Mouse (Mus musculus) kidney, postnatal 0 days (tissue): Measurements from ENCODE around the gene Frmd8. TPM values are rescaled to one million over a fixed set of nuclear protein-coding genes. Genes with fewer than 3 reads are reported as not detected.
A peak's percentile ranks its signal among the peaks of the same experiment; 100 is the strongest.

Source experiments
- ATAC-seq: fragments of 200-750 bp; cut with Nextera tagmentation; replicated peaks from 2 replicates; pipeline ENCODE4 v1.8.0; 2017; ENCODE audit warnings: low read depth, moderate number of reproducible peaks, moderate TSS enrichment, moderate library complexity; ENCODE audit not compliant: low FRiP score
- DNase-seq: peaks from one replicate; pipeline ENCODE4 v3.0.0-alpha.2; 2016; ENCODE audit warnings: low spot score
- H3K27ac ChIP-seq: fragments of 300-500 bp; sonication (generic); 2 replicates; pipeline ENCODE4 v1.5.1; 2014; ENCODE audit warnings: mild to moderate bottlenecking
- H3K27me3 ChIP-seq: fragments of 300-500 bp; sonication (generic); 2 replicates; pipeline ENCODE4 v1.6.1; 2014; ENCODE audit warnings: low read length, mixed read lengths; ENCODE audit not compliant: insufficient read depth
- H3K36me3 ChIP-seq: fragments of 300-500 bp; sonication (generic); 2 replicates; pipeline ENCODE4 v1.6.1; 2014; ENCODE audit warnings: low read length, mixed read lengths; ENCODE audit not compliant: insufficient read depth
- H3K4me1 ChIP-seq: fragments of 300-500 bp; sonication (generic); replicated peaks from 2 replicates; pipeline ENCODE4 v1.6.1; 2014; ENCODE audit warnings: antibody characterized with exemption, low read length, mixed read lengths; ENCODE audit not compliant: insufficient read depth
- H3K4me2 ChIP-seq: fragments of 300-500 bp; sonication (generic); 2 replicates; pipeline ENCODE4 v1.6.1; 2014; ENCODE audit warnings: mild to moderate bottlenecking, low read length, moderate library complexity, mixed read lengths
- H3K4me3 ChIP-seq: fragments of 300-500 bp; sonication (generic); replicated peaks from 2 replicates; pipeline ENCODE4 v1.5.1; 2014; ENCODE audit warnings: low read depth, low read length
- H3K9ac ChIP-seq: fragments of 300-500 bp; sonication (generic); 2 replicates; pipeline ENCODE4 v1.6.1; 2014; ENCODE audit warnings: low read depth, low read length
- H3K9me3 ChIP-seq: fragments of 300-500 bp; sonication (generic); replicated peaks from 2 replicates; pipeline ENCODE4 v1.6.1; 2016; ENCODE audit warnings: low read length, inconsistent platforms, mixed read lengths
- CTCF ChIP-seq: IDR thresholded peaks from 2 replicates; pipeline ENCODE4 v1.5.1; 2016; ENCODE audit warnings: antibody characterized with exemption, low read depth, mild to moderate bottlenecking, moderate library complexity
- WGBS: fragments of 180-500 bp; shearing (Covaris S2); extraction: QIAGEN DNeasy Blood & Tissue Kit; methylation state at CpG from one replicate; pipeline ENCODE4 v1.1.7; 2014; 5-methylcytosine and 5-hydroxymethylcytosine counted together
- polyA plus RNA-seq: library from polyadenylated mRNA; unstranded; fragments of >200 nt; fragmentation: Nextera tagmentation; extraction: Ambion mirVana; gene quantifications from 2 replicates; pipeline ENCODE4 v1.2.1, GENCODE M21; 2015

The Frmd8 gene
- polyA plus RNA-seq, 1 experiment from 2014 or later = 31.6 TPM

DNA sequence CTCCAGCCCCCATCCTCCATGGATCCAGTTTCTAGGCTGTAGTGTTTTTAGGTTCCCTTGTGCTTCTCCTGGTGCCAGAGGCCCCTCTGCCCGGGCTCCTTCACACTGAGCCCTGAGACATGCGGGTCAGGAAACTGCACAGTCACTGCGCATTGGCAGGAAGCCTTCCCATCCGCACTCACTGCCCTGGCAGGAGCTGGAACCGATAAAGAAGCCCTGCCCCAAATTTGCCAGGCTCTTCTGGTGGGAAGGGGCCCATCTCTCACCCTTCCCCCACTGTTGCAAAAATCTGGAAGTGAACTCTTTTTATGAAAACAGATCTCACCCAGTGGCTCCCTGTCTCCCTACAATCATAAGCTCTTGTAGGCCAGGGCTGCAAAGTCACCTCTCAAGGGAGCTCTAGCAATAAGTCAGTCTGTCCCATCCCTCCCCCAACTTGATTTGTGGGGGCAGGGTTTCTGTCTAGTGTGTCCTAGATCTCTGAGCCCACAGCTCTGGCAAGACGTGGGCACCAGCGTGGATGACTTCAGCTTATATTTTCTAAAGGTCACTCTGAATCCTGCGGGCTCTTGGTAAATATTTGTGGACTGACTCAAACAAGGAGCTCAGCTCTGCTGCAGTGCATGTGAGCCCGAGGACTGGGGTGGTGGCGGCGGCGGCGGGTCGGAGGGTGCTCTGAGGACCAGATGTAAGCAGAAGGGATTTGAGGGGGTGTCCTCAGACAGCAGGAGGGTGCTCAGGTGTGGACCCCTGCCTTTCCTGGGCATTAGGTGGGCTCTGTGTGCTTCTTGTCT, 26.8 kb downstream of the Frmd8 start:
- H3K27ac ChIP-seq = peak overlapping the region; percentile 98
- H3K27me3 ChIP-seq = no peaks in the 10 kb centered on the region
- H3K4me2 ChIP-seq = peak overlapping the region; percentile 66
- no peaks in the 10 kb centered on the region for H3K9me3 ChIP-seq
- peaks cover 11% of the 10 kb centered on the region; the same call in 1 of the 2 replicates for H3K36me3 ChIP-seq
- H3K9ac ChIP-seq = peak overlapping the region; percentile 61
- ATAC-seq (no peak), DNase-seq (peak; percentile 68)
- 0 out of 2 replicates have a peak overlapping the region, but pooled peaks have one; percentile 9 for H3K4me3 ChIP-seq
- WGBS = 10% methylated on average over 14 of the region's 14 CpGs
- peaks cover 43% of the 10 kb centered on the region for H3K4me1 ChIP-seq
- no peak for TF ChIP-seq CTCF

DNA sequence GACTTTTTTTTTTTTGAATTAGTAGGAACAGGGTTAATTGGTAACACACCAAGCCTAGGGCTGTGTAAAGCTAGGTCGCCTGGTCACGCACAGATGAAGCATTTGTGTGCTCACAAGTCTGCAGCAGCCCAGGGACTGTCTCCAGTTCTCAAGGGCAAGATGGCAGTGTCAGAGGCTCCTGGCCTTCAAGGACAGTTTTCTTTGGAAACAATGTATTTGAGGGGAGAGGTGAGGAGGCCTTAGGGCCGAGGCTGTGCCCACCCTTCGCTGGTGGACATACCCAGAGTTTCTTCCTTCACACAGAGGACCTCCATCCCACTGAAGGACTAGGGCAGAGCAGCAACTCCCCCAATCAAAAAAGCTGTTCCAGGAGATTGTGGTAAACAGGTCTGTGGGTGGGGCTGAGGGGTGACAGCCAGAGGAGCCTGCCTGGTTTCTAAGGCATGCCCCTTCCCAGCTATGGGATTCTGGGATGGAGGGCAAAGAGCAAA, 27.7 kb downstream of the Frmd8 start:
- H3K4me1 ChIP-seq = peaks cover 51% of the 10 kb centered on the region
- WGBS = 44% methylated on average over 4 of the region's 4 CpGs
- no peak for TF ChIP-seq CTCF
- H3K27ac ChIP-seq = peak overlapping the region; percentile 98
- H3K9ac ChIP-seq = peak overlapping the region; percentile 61
- peak overlapping the region; percentile 66 for H3K4me2 ChIP-seq
- ATAC-seq (0 out of 2 replicates have a peak, but pooled peaks have one; percentile 2), DNase-seq (no peak)
- H3K9me3 ChIP-seq = no peaks in the 10 kb centered on the region
- H3K4me3 ChIP-seq = no peak overlapping the region
- H3K36me3 ChIP-seq = peaks cover 9% of the 10 kb centered on the region; the same call in 1 of the 2 replicates
- H3K27me3 ChIP-seq = no peaks in the 10 kb centered on the region

DNA sequence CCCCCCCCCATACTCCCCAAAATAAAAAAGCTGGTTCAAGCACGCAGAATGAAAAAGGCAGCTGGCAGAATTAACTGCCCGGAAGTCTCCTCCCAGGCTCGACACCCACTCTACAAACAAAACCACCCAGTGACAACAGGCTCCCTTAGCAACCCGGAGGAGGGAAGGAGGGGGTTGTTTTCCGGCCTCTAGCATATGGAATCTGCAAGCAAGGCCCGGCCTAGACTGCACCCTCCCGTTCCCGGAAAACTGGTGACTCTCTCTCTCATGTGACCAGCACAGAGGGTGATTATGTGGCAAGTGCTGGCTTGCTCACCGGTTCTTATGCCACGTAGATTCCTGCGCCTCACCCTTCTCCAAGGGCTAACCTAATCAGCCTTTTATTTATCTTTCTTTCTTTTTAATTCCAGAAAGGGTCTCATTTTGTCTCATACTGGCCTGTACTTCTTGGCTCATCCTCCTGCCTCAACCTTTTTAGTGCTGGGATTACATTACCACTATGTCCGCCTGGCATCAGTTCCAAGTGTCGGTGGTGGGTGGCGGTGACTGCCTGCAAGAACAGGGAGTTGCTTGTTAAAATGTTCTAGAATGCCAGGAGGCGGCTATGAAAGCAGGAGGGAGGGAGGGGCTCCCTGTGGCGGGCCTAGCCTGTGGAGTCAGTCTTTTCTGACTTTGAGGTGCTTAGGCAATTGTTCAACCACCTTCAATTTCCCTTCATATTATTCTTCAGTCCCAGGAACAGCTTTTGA, 28.3 kb downstream of the Frmd8 start:
- 0 out of 2 replicates have a peak, but pooled peaks cover 4% of the 10 kb centered on the region for H3K36me3 ChIP-seq
- no peaks in the 10 kb centered on the region for H3K9me3 ChIP-seq
- peaks cover 52% of the 10 kb centered on the region for H3K4me1 ChIP-seq
- 3% methylated on average over 16 of the region's 16 CpGs for WGBS
- DNase-seq = peak; percentile 99
- peak overlapping the region; percentile 98 for H3K27ac ChIP-seq
- no peak for TF ChIP-seq CTCF
- peak overlapping the region; percentile 65 for H3K4me3 ChIP-seq
- H3K27me3 ChIP-seq = no peaks in the 10 kb centered on the region
- peak; percentile 60 for ATAC-seq
- H3K4me2 ChIP-seq = peak overlapping the region; percentile 66
- peak overlapping the region; percentile 47; the same call in 1 of the 2 replicates for H3K9ac ChIP-seq

DNA sequence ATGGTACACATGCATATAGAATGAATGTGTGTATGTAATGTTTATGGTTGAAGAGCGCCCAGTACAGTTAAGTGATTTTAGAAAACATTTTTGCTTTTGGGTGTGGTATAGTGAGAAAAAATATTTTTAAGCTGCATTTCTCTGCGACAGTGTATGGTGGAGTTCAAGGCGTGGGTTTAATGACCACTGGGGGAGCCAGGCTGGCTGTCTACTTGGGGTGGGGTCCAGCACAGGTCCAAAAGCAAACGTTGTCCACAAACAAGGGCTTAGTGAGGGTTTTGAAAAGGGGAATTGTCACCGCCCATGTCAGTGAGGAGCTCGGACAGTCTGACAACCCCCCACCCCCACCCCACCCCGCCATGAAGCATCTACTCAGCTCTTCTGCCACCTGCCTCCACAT, 28.9 kb downstream of the Frmd8 start:
- Histone ChIP-seq H3K4me3 (peak overlapping the region; percentile 65), H3K27me3 (no peaks in the 10 kb centered on the region), H3K9ac (peak overlapping the region; percentile 47), H3K36me3 (no peaks in the 10 kb centered on the region), H3K27ac (peak overlapping the region; percentile 98), H3K9me3 (no peaks in the 10 kb centered on the region), H3K4me1 (peaks cover 57% of the 10 kb centered on the region), H3K4me2 (peak overlapping the region; percentile 66)
- under 1% methylated on average over 7 of the region's 7 CpGs for WGBS
- no peak for TF ChIP-seq CTCF
- DNase-seq = no peak
- ATAC-seq = peak; percentile 4

DNA sequence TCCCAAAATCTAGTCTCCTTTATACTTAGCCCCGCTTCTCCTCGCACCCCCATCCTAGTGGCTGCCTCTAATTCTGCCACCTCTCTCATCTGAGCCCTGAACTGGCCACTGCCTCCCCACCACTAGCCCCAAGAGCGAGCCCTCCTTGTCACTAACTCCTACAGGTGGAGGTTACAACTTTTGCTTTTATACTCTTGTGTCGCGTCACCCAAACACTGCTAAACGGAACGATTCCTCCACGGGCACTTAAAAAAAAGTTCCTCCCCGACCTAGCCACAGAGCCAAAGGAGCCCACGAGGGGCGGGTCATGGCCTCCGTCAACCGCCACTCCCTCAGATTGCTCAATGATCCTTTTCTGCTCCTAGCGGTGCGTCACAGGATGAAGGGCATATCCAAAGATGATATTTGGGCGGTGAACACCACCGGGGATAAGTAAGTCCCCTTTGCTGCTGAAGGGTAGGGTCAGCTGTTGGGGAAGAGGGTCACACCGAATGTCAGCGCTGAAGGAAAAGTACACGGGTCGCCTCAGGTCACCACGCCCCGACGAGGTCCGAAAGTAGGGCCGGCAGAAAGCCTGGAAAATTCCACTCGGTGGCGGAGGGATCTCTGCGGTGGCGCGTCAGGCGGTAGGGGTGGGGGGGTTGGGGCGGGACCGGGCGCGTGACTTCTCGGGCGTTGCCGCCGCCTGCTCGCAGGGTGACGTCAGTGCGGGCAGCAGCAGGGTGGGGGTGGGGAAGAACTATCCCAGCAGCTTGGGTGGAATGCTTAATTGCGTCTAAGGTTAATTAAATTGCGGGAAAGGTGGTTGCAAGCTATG, 29.5 kb downstream of the Frmd8 start:
- TF ChIP-seq CTCF = no peak; the same call in 1 of the 2 replicates
- 3% methylated on average over 45 of the region's 45 CpGs for whole genome bisulfite sequencing

More for the DNA sequence above, 29.5 kb downstream of the Frmd8 start:
- Histone ChIP-seq H3K27me3 (no peaks in the 10 kb centered on the region), H3K4me3 (peak overlapping the region; percentile 65), H3K36me3 (no peaks in the 10 kb centered on the region), H3K27ac (peak overlapping the region; percentile 98), H3K9ac (peak overlapping the region; percentile 76), H3K4me1 (peaks cover 59% of the 10 kb centered on the region), H3K4me2 (peak overlapping the region; percentile 66), H3K9me3 (no peaks in the 10 kb centered on the region)
- DNase-seq (peak; percentile 96), ATAC-seq (peak; percentile 30)
